ENCODE assay signal across 9 mouse cellular contexts in the genomic region with DNA sequence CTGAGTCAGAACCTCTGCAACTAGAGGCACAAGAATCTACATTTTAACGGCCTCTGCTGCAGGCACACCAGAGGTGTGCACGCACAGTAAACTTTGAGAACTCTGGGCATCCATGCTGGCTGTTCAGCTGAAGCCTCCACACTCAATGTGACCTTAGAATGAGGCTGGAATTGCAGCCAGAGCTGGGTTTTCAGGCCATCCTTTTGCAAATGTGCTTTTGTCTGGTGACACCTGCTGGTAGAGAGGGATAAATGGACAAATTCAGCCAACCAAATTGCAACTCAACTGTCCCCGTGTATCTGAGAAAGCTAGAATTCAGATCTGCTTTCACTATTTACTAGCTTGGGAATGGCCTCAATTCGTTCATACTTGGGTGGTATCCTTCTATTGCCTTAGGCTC. TPM values are rescaled to one million over a fixed set of nuclear protein-coding genes. Genes with fewer than 3 reads are reported as not detected.
DNase-seq lines count a peak whose midpoint lies in the region; ATAC-seq and TF ChIP-seq lines count a peak whose summit lies in the region.
"Had no signal": no experiment of that assay in that cellular context is flagged by ENCODE, and none has a peak within 500 bp of the region (broad histone marks: within the 10 kb centered on the region; RNA-seq: fewer than 3 reads in every experiment).

No protein-coding gene starts in this region.

- peaks cover 11% of the 10 kb centered on the region; the same call in 1 of the 2 replicates for H3K4me1 ChIP-seq in forebrain, embryonic 10.5 days
- H3K4me1 ChIP-seq in forebrain, embryonic 11.5 days (replicated peaks; ENCODE audit: control insufficient read depth, insufficient read depth, low read length): no peaks in the 10 kb centered on the region
- H3K4me1 ChIP-seq in heart, adult 2 months (ENCODE audit: control insufficient read depth, insufficient read depth, low read length): peaks cover 17% of the 10 kb centered on the region
- H3K4me1 ChIP-seq in lung, embryonic 16.5 days (replicated peaks; ENCODE audit: control insufficient read depth, insufficient read depth, low read length): peaks cover 11% of the 10 kb centered on the region

- no peak for TF ChIP-seq POLR2A in heart, adult 2 months (IDR thresholded peaks at IDR 0.05; ENCODE audit: insufficient read depth, low read depth, low read length)

- H3K9me3 ChIP-seq in forebrain, embryonic 10.5 days: no peaks in the 10 kb centered on the region
- no peaks in the 10 kb centered on the region for H3K9me3 ChIP-seq in forebrain, embryonic 11.5 days (ENCODE audit: control insufficient read depth, low read length)
- H3K9me3 ChIP-seq in lung, embryonic 16.5 days (ENCODE audit: control insufficient read depth, low read length): no peaks in the 10 kb centered on the region

- intact Hi-C loops in heart, adult 2 months (cut with DNase I): loop anchor here (1.0 to 10.0 kb wide), 4 partner anchors 49 to 559 kb away; no protein-coding TSS in a partner anchor

- no peak for ATAC-seq in forebrain, embryonic 11.5 days (replicated peaks; ENCODE audit: low FRiP score)
- peak; percentile 27; the same call in 1 of the 2 replicates for ATAC-seq in lung, embryonic 16.5 days (ENCODE audit: low read depth)

- no peak overlapping the region for H3K27ac ChIP-seq in forebrain, embryonic 10.5 days
- no peak overlapping the region for H3K27ac ChIP-seq in forebrain, embryonic 11.5 days (ENCODE audit: low read depth, low read length)
- peak overlapping the region; percentile 80 for H3K27ac ChIP-seq in heart, adult 2 months
- no peak overlapping the region for H3K27ac ChIP-seq in lung, embryonic 16.5 days (ENCODE audit: low read length)
- H3K27ac ChIP-seq: macrophage had no signal

- peak; percentile 42 for DNase-seq in forebrain, embryonic 10.5 days (ENCODE audit: extremely low spot score, low spot score)
- no peak for DNase-seq in forebrain, embryonic 11.5 days (ENCODE audit: low spot score)
- DNase-seq in adrenal gland, adult 2 months: peak; percentile 67
- DNase-seq in embryo, embryonic 11 days: peak; percentile 79
- peak; percentile 50 to 64 for DNase-seq in heart, adult 2 months
- peak; percentile 68 for DNase-seq in layer of hippocampus, adult 11-12 months (ENCODE audit: low spot score)
- peak; percentile 76 for DNase-seq in retina, postnatal 1 day

- H3K9ac ChIP-seq in forebrain, embryonic 11.5 days (ENCODE audit: low read length): no peak overlapping the region
- H3K9ac ChIP-seq in heart, adult 2 months (ENCODE audit: low read depth, low read length): no peak overlapping the region
- H3K9ac ChIP-seq in lung, embryonic 16.5 days (ENCODE audit: low read length): no peak overlapping the region

- WGBS in forebrain, embryonic 10.5 days: 42% methylated on average over 4 of the region's 4 CpGs
- WGBS in forebrain, embryonic 11.5 days: 45% methylated on average over 4 of the region's 4 CpGs
- WGBS in heart, adult 2 months: 15% methylated on average over 4 of the region's 4 CpGs
- WGBS in lung, embryonic 16.5 days: 22% methylated on average over 4 of the region's 4 CpGs

- H3K27me3 ChIP-seq in forebrain, embryonic 10.5 days (ENCODE audit: poor library complexity, severe bottlenecking): no peaks in the 10 kb centered on the region
- H3K27me3 ChIP-seq in forebrain, embryonic 11.5 days (ENCODE audit: control insufficient read depth, insufficient read depth, low read length): no peaks in the 10 kb centered on the region
- no peaks in the 10 kb centered on the region for H3K27me3 ChIP-seq in heart, adult 2 months (ENCODE audit: control insufficient read depth, insufficient read depth, low read length)
- no peaks in the 10 kb centered on the region for H3K27me3 ChIP-seq in lung, embryonic 16.5 days (ENCODE audit: control insufficient read depth, insufficient read depth, low read depth, low read length)

- H3K4me2 ChIP-seq in forebrain, embryonic 11.5 days (ENCODE audit: low read depth, low read length, severe bottlenecking): no peak overlapping the region
- H3K4me2 ChIP-seq in lung, embryonic 16.5 days (ENCODE audit: low read depth, low read length): no peak overlapping the region

- peak; percentile 94 for TF ChIP-seq CTCF in heart, adult 2 months (IDR thresholded peaks at IDR 0.05)

- H3K36me3 ChIP-seq in forebrain, embryonic 10.5 days (replicated peaks): no peaks in the 10 kb centered on the region
- H3K36me3 ChIP-seq in forebrain, embryonic 11.5 days (ENCODE audit: control insufficient read depth, insufficient read depth, low read length): no peaks in the 10 kb centered on the region
- H3K36me3 ChIP-seq in heart, adult 2 months (ENCODE audit: control insufficient read depth, insufficient read depth, low read length): peaks cover 5% of the 10 kb centered on the region
- no peaks in the 10 kb centered on the region for H3K36me3 ChIP-seq in lung, embryonic 16.5 days (ENCODE audit: control insufficient read depth, insufficient read depth, low read length)

- H3K79me2 ChIP-seq in heart, adult 2 months (replicated peaks; ENCODE audit: control insufficient read depth, insufficient read depth, low read length): no peaks in the 10 kb centered on the region

- H3K4me3 ChIP-seq in forebrain, embryonic 10.5 days: no peak overlapping the region
- H3K4me3 ChIP-seq in forebrain, embryonic 11.5 days (ENCODE audit: low read depth, low read length): no peak overlapping the region
- H3K4me3 ChIP-seq in heart, adult 2 months: no peak overlapping the region
- no peak overlapping the region for H3K4me3 ChIP-seq in lung, embryonic 16.5 days (ENCODE audit: low read length)

- peak; percentile 58; the same call in 1 of the 2 replicates for TF ChIP-seq EP300 in heart, adult 2 months (IDR thresholded peaks at IDR 0.05; ENCODE audit: insufficient read depth, low read depth, low read length)

RNA-seq across cellular contexts. Expression of gene Fsd1l, which starts 37.1 kb away (rescaled TPM):
- 24.6 and 27.3 TPM in 2 replicates for polyA plus RNA-seq in forebrain, embryonic 10.5 days (2016; fragmentation: Nextera tagmentation; extraction: Ambion mirVana)
- polyA plus RNA-seq in forebrain, embryonic 11.5 days (2014; fragmentation: Nextera tagmentation; extraction: Ambion mirVana): 27.7 and 27.9 TPM in 2 replicates
- total RNA-seq in adrenal gland, adult 2 months (2021): 1 to 10 TPM; 6.9 to 7.3 TPM
- polyA plus RNA-seq in adrenal gland, adult 2 months (2012; rRNA removed): 0.12 TPM in 2 replicates
- 10 to 100 TPM; 48.7 to 48.9 TPM for total RNA-seq in heart, adult 2 months (2021)
- polyA plus RNA-seq in heart, adult 2 months (2012; rRNA removed): 5.8 and 15.8 TPM in 2 replicates
- 8.6 and 11.7 TPM in 2 replicates for polyA plus RNA-seq in lung, embryonic 16.5 days (2015; fragmentation: Nextera tagmentation; extraction: Ambion mirVana)
